Mouse (Mus musculus) CH12.LX (cell line): ENCODE results near the gene Dnah11. TPM values are rescaled to one million over a fixed set of nuclear protein-coding genes. Genes with fewer than 3 reads are reported as not detected.

Experiments
- DNase-seq: peaks from one replicate; pipeline ENCODE4 v3.0.0-alpha.2; 2013; ENCODE audit errors: extremely low read depth
- H3K27ac ChIP-seq: 2 replicates; pipeline ENCODE4 v1.5.1; 2012; ENCODE audit warnings: low read depth, mild to moderate bottlenecking, control low read depth, moderate library complexity; ENCODE audit not compliant: insufficient read depth
- H3K27me3 ChIP-seq: replicated peaks from 2 replicates; pipeline ENCODE3; 2012; ENCODE audit warnings: inconsistent platforms
- H3K36me3 ChIP-seq, 2 experiments: replicated peaks in 1 of 2; 2 replicates each; pipeline versions ENCODE3 to v1.6.1; 2012; ENCODE audit warnings: inconsistent platforms in 1 of 2, low read length in 1 of 2, mild to moderate bottlenecking in 1 of 2, mixed read lengths in 1 of 2, moderate library complexity in 1 of 2; ENCODE audit not compliant: control insufficient read depth in 1 of 2, insufficient read depth in 1 of 2
- H3K4me1 ChIP-seq, 2 experiments: 2 replicates each; pipeline ENCODE4 v1.6.1; 2012; ENCODE audit warnings: inconsistent platforms in 1 of 2, moderate library complexity in 1 of 2; ENCODE audit not compliant: insufficient read depth in 2 of 2, control insufficient read depth in 1 of 2
- H3K4me2 ChIP-seq: 2 replicates; pipeline ENCODE4 v1.6.1; 2012; ENCODE audit warnings: low read depth, mild to moderate bottlenecking, control low read depth; ENCODE audit not compliant: poor library complexity, insufficient read depth, severe bottlenecking
- H3K4me3 ChIP-seq, 3 experiments: fragments of 150-350 bp in 1 of 3; sonication (generic) in 1 of 3; replicated peaks in 1 of 3; 2 replicates each; pipeline versions ENCODE3 to v1.5.1; 2011 to 2012; ENCODE audit warnings: low read depth in 2 of 3, low read length in 2 of 3, mild to moderate bottlenecking in 2 of 3, moderate library complexity in 2 of 3, control low read depth in 1 of 3, improper control_type of control experiment in 1 of 3, inconsistent platforms in 1 of 3, mixed read lengths in 1 of 3; ENCODE audit not compliant: poor library complexity in 1 of 3
- H3K79me2 ChIP-seq: replicated peaks from 2 replicates; pipeline ENCODE4 v1.6.1; 2012; ENCODE audit warnings: mild to moderate bottlenecking, moderate library complexity; ENCODE audit not compliant: control insufficient read depth, poor library complexity, insufficient read depth, severe bottlenecking; ENCODE audit errors: extremely low read depth
- H3K9ac ChIP-seq: 2 replicates; pipeline ENCODE4 v1.6.1; 2012; ENCODE audit warnings: low read depth, mild to moderate bottlenecking, control low read depth, moderate library complexity; ENCODE audit not compliant: insufficient read depth
- H3K9me3 ChIP-seq: replicated peaks from 2 replicates; pipeline ENCODE3; 2012; ENCODE audit warnings: low read length, inconsistent platforms, mixed read lengths
- CTCF ChIP-seq, 2 experiments: IDR thresholded peaks in 1 of 2; conservative IDR thresholded peaks in 1 of 2; 2 replicates each; pipeline ENCODE4 v1.5.1; 2011 to 2012; ENCODE audit warnings: low read depth in 2 of 2, low read length in 2 of 2, improper control_type of control experiment in 1 of 2, inconsistent platforms in 1 of 2, mild to moderate bottlenecking in 1 of 2, moderate library complexity in 1 of 2
- E2F4 ChIP-seq: IDR thresholded peaks from 2 replicates; pipeline ENCODE4 v1.6.1; 2011; ENCODE audit warnings: low read depth, low read length, improper control_type of control experiment; ENCODE audit not compliant: insufficient replicate concordance
- ELF1 ChIP-seq: IDR thresholded peaks from 2 replicates; pipeline ENCODE4 v1.6.1; 2014; ENCODE audit warnings: low read depth, mild to moderate bottlenecking, inconsistent platforms, low read length, improper control_type of control experiment
- ETS1 ChIP-seq: conservative IDR thresholded peaks from 2 replicates; pipeline ENCODE4 v1.6.1; 2012; ENCODE audit warnings: low read depth, mild to moderate bottlenecking, inconsistent platforms, low read length, improper control_type of control experiment, moderate library complexity
- HCFC1 ChIP-seq: IDR thresholded peaks from 2 replicates; pipeline ENCODE4 v1.6.1; 2012; ENCODE audit warnings: low read depth, mild to moderate bottlenecking, inconsistent platforms, low read length, improper control_type of control experiment
- IRF4 ChIP-seq: IDR thresholded peaks from 2 replicates; pipeline ENCODE4 v1.6.1; 2014; ENCODE audit warnings: low read depth, mild to moderate bottlenecking, inconsistent platforms, low read length, improper control_type of control experiment
- JUN ChIP-seq: IDR thresholded peaks from 2 replicates; pipeline ENCODE4 v1.6.1; 2011; ENCODE audit warnings: low read depth, mild to moderate bottlenecking, low read length, improper control_type of control experiment, moderate library complexity; ENCODE audit not compliant: insufficient read depth
- JUND ChIP-seq: conservative IDR thresholded peaks from 2 replicates; pipeline ENCODE4 v1.6.1; 2011; ENCODE audit warnings: low read depth, low read length, improper control_type of control experiment
- MAFK ChIP-seq: IDR thresholded peaks from 2 replicates; pipeline ENCODE4 v1.6.1; 2011; ENCODE audit warnings: low read length, improper control_type of control experiment; ENCODE audit not compliant: insufficient replicate concordance
- MAX ChIP-seq: IDR thresholded peaks from 2 replicates; pipeline ENCODE4 v1.6.1; 2011; ENCODE audit warnings: low read length, improper control_type of control experiment
- MEF2A ChIP-seq: IDR thresholded peaks from 2 replicates; pipeline ENCODE4 v1.6.1; 2014; ENCODE audit warnings: low read depth, mild to moderate bottlenecking, inconsistent platforms, low read length, improper control_type of control experiment, borderline replicate concordance
- MXI1 ChIP-seq: IDR thresholded peaks from 2 replicates; pipeline ENCODE4 v1.6.1; 2011; ENCODE audit warnings: mild to moderate bottlenecking, low read depth, low read length, improper control_type of control experiment
- MYC ChIP-seq: IDR thresholded peaks from 2 replicates; pipeline ENCODE4 v1.6.1; 2011; ENCODE audit warnings: low read depth, mild to moderate bottlenecking, improper control_type of control experiment, low read length
- NELFE ChIP-seq: IDR thresholded peaks from 2 replicates; pipeline ENCODE4 v1.6.1; 2011; ENCODE audit warnings: low read depth, low read length, improper control_type of control experiment
- NRF1 ChIP-seq: IDR thresholded peaks from 2 replicates; pipeline ENCODE4 v1.6.1; 2014; ENCODE audit warnings: low read depth, mild to moderate bottlenecking, inconsistent platforms, low read length, improper control_type of control experiment, moderate library complexity
- POLR2A ChIP-seq: IDR thresholded peaks from 2 replicates; pipeline ENCODE4 v1.6.1; 2011; ENCODE audit warnings: low read depth, mild to moderate bottlenecking, improper control_type of control experiment, low read length
- RAD21 ChIP-seq: IDR thresholded peaks from 2 replicates; pipeline ENCODE4 v1.6.1; 2011; ENCODE audit warnings: low read depth, mild to moderate bottlenecking, low read length, improper control_type of control experiment, moderate library complexity
- RCOR1 ChIP-seq: conservative IDR thresholded peaks from 2 replicates; pipeline ENCODE4 v1.6.1; 2012; ENCODE audit warnings: low read depth, mild to moderate bottlenecking, inconsistent platforms, low read length, improper control_type of control experiment
- SMC3 ChIP-seq: IDR thresholded peaks from 2 replicates; pipeline ENCODE4 v1.6.1; 2011; ENCODE audit warnings: low read depth, low read length, improper control_type of control experiment
- TBP ChIP-seq: conservative IDR thresholded peaks from 2 replicates; pipeline ENCODE4 v1.6.1; 2011; ENCODE audit warnings: low read depth, low read length, improper control_type of control experiment
- TCF12 ChIP-seq: IDR thresholded peaks from 2 replicates; pipeline ENCODE4 v1.6.1; 2014; ENCODE audit warnings: low read depth, mild to moderate bottlenecking, inconsistent platforms, low read length, improper control_type of control experiment
- ZC3H11A ChIP-seq: IDR thresholded peaks from 2 replicates; pipeline ENCODE4 v1.6.1; 2012; ENCODE audit warnings: low read depth, mild to moderate bottlenecking, inconsistent platforms, low read length, improper control_type of control experiment
- ZNF384 ChIP-seq: IDR thresholded peaks from 2 replicates; pipeline ENCODE4 v1.6.1; 2012; ENCODE audit warnings: low read depth, low read length, improper control_type of control experiment, inconsistent platforms
- dilution Hi-C: fragments of 300-500 bp; cut with MboI; formaldehyde crosslinking; loops from 2 replicates; pipeline ENCODE4 v1.14.3; 2020; ENCODE audit warnings: low sequenced_read_pairs; ENCODE audit not compliant: extremely low pct_unique_long_range_greater_than_20kb, extremely low pct_ligation_motif_present
- in situ Hi-C: fragments of 300-500 bp; cut with MboI; formaldehyde crosslinking; loops from 3 replicates; pipeline ENCODE4 v1.14.3; 2019; ENCODE audit warnings: low sequenced_read_pairs, low pct_ligation_motif_present, low pct_unique_long_range_greater_than_20kb, mixed read lengths
- polyA plus RNA-seq: library from polyadenylated mRNA; unstranded; fragments of >175 nt; gene quantifications from 2 replicates; pipeline ENCODE4 v1.2.1, GENCODE M21; 2012; ENCODE audit warnings: low read depth; ENCODE audit not compliant: insufficient read length
- total RNA-seq, 2 experiments: library from RNA; depleted of rRNA; stranded (reverse); fragments of 300-350 nt in 1 of 2; fragments of >200 nt in 1 of 2; gene quantifications; 2 replicates each; pipeline ENCODE4 v1.2.3; 2012 to 2014

The Dnah11 gene
- total and polyA plus RNA-seq, 3 experiments: 0.85 to 2.5 (median 1.2) TPM

DNA sequence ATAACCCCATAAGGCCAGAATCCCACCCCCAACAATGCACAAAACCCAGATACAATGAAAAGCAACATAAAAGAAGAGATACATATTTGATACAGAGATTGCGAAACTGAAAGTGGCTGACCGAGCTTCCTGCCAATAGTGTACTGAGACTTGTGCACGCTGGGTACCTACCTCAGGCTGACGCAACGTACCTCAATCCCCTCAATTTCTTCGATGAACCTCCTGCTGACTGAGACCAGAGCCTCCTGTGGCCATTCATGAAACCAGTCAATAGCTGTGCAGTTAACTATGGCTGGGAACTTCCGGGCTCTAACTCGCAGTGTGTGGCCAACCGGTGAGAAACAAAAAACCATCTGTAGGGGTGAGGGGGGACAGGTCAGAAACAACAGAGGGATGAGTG is 203.9 kb downstream of the Dnah11 start (continued):
- TF ChIP-seq ETS1 (peak; percentile 77), ZC3H11A (no peak), IRF4 (peak; percentile 86), ELF1 (peak; percentile 83), MXI1 (peak; percentile 48; the same call in 1 of the 2 replicates), MEF2A (peak; percentile 33; the same call in 1 of the 2 replicates), JUND (peak; percentile 39; the same call in 1 of the 2 replicates), MAFK (peak; percentile 37; the same call in 1 of the 2 replicates), JUN (no peak), RAD21 (no peak; the same call in 1 of the 2 replicates), MAX (peak; percentile 80)

GRCm38 (mm10) chr12:117993499-117993898 is 205.3 kb downstream of the Dnah11 start:
- Histone ChIP-seq H3K36me3 (no peaks in the 10 kb centered on the region), H3K4me1 (peaks cover 7 to 23% of the 10 kb centered on the region in 2 experiments), H3K27me3 (no peaks in the 10 kb centered on the region), H3K9me3 (no peaks in the 10 kb centered on the region), H3K79me2 (no peaks in the 10 kb centered on the region), H3K4me3 (no peak overlapping the region), H3K4me2 (peak overlapping the region; percentile 27; the same call in 1 of the 2 replicates), H3K27ac (no peak overlapping the region), H3K9ac (no peak overlapping the region)
- TF ChIP-seq RCOR1 (no peak), POLR2A (peak; percentile 51), TBP (0 out of 2 replicates have a peak, but pooled peaks have one; percentile 62), CTCF (conservative IDR thresholded peaks at IDR 0.05 in 1 of 2, IDR thresholded peaks at IDR 0.05 in 1 of 2; ENCODE audit: low read depth in 2 of 2, low read length in 2 of 2) (peak; percentile 70 to 100), IRF4 (0 out of 2 replicates have a peak, but pooled peaks have one; percentile 68), ZC3H11A (peak; percentile 91), ZNF384 (no peak), NRF1 (peak; percentile 31; the same call in 1 of the 2 replicates), HCFC1 (peak; percentile 39), NELFE (peak; percentile 64; the same call in 1 of the 2 replicates), TCF12 (peak; percentile 70), MYC (0 out of 2 replicates have a peak, but pooled peaks have one; percentile 14), MAX (peak; percentile 22; the same call in 1 of the 2 replicates), SMC3 (peak; percentile 99), ELF1 (peak; percentile 37; the same call in 1 of the 2 replicates), MEF2A (0 out of 2 replicates have a peak, but pooled peaks have one; percentile 38), E2F4 (no peak), JUN (no peak)
- in situ Hi-C loops (loop anchor here (5.0 to 25.0 kb wide), 3 partner anchors 181 to 869 kb away; partner anchors contain the start of gene Cdca7l), dilution Hi-C loops (no loop called here)
- DNase-seq: peak; percentile 91
